Mouse (Mus musculus) thymus, adult 2 months (tissue): ENCODE results near the gene Stag3. TPM values are rescaled to one million over a fixed set of nuclear protein-coding genes. Genes with fewer than 3 reads are reported as not detected.

Experiments
- DNase-seq: peaks from one replicate; pipeline ENCODE4 v3.0.0; 2021
- H3K27ac ChIP-seq: fragments of 200-500 bp; 2 replicates; pipeline ENCODE4 v1.5.1; 2012; ENCODE audit warnings: low read length, control low read depth; ENCODE audit not compliant: control insufficient read depth, insufficient read depth
- H3K27me3 ChIP-seq: fragments of 200-500 bp; 2 replicates; pipeline ENCODE4 v1.6.1; 2012; ENCODE audit warnings: mild to moderate bottlenecking, low read length, moderate library complexity, mixed read lengths; ENCODE audit not compliant: control insufficient read depth, insufficient read depth
- H3K36me3 ChIP-seq: fragments of 200-500 bp; 2 replicates; pipeline ENCODE4 v1.6.1; 2012; ENCODE audit warnings: mild to moderate bottlenecking, low read length, moderate library complexity; ENCODE audit not compliant: control insufficient read depth, insufficient read depth
- H3K4me1 ChIP-seq: fragments of 200-500 bp; replicated peaks from 2 replicates; pipeline ENCODE4 v1.6.1; 2012; ENCODE audit warnings: low read length; ENCODE audit not compliant: control insufficient read depth, insufficient read depth
- H3K4me3 ChIP-seq: fragments of 200-500 bp; 2 replicates; pipeline ENCODE4 v1.5.1; 2012; ENCODE audit warnings: mild to moderate bottlenecking, low read length, control low read depth, moderate library complexity; ENCODE audit not compliant: control insufficient read depth, insufficient read depth
- CTCF ChIP-seq: fragments of 200-500 bp; IDR thresholded peaks from 2 replicates; pipeline ENCODE4 v1.5.1; 2012; ENCODE audit warnings: mild to moderate bottlenecking, control low read depth, low read length, moderate library complexity, borderline replicate concordance; ENCODE audit not compliant: control insufficient read depth, poor library complexity, insufficient read depth; ENCODE audit errors: extremely low read depth
- POLR2A ChIP-seq: fragments of 200-500 bp; IDR thresholded peaks from 2 replicates; pipeline ENCODE4 v1.6.1; 2012; ENCODE audit warnings: mild to moderate bottlenecking, low read length, control low read depth, moderate library complexity; ENCODE audit not compliant: control insufficient read depth, poor library complexity, insufficient read depth; ENCODE audit errors: extremely low read depth
- WGBS: fragments of 180-500 bp; shearing (Covaris S2); methylation state at CpG from one replicate; pipeline ENCODE4 v1.1.7; 2018; 5-methylcytosine and 5-hydroxymethylcytosine counted together
- polyA plus RNA-seq: library from polyadenylated mRNA; depleted of rRNA; stranded (reverse); fragments of >200 nt; gene quantifications from 2 replicates; pipeline ENCODE4 v1.2.3, GENCODE M21; 2012

Stag3 gene
- polyA plus RNA-seq, 1 experiment: 5.4 TPM

GRCm38 (mm10) chr5:138275216-138276050, 4.6 kb upstream of the Stag3 start:
- Histone ChIP-seq H3K27me3 (no peaks in the 10 kb centered on the region), H3K36me3 (no peaks in the 10 kb centered on the region), H3K4me1 (peaks cover 7% of the 10 kb centered on the region; the same call in 1 of the 2 replicates), H3K4me3 (no peak overlapping the region), H3K27ac (no peak overlapping the region)
- WGBS: 95% methylated on average over 41 of the region's 41 CpGs
- TF ChIP-seq CTCF (no peak), POLR2A (no peak)
- no peak for DNase-seq

- Histone ChIP-seq H3K4me3 (no peak overlapping the region), H3K27me3 (no peaks in the 10 kb centered on the region), H3K36me3 (no peaks in the 10 kb centered on the region), H3K27ac (no peak overlapping the region), H3K4me1 (peaks cover 7% of the 10 kb centered on the region; the same call in 1 of the 2 replicates)
- DNase-seq: no peak
- 93% methylated on average over 7 of the region's 7 CpGs for WGBS
- TF ChIP-seq CTCF (no peak), POLR2A (no peak)
These were observed 2.0 kb upstream of the Stag3 start for GRCm38 (mm10) chr5:138277994-138278393.

- TF ChIP-seq CTCF (no peak), POLR2A (0 out of 2 replicates have a peak, but pooled peaks have one; percentile 9)
- H3K36me3 ChIP-seq: no peaks in the 10 kb centered on the region
- peaks cover 7% of the 10 kb centered on the region; the same call in 1 of the 2 replicates for H3K4me1 ChIP-seq
- no peaks in the 10 kb centered on the region for H3K27me3 ChIP-seq
- 37% methylated on average over 26 of the region's 26 CpGs for WGBS
- no peak overlapping the region for H3K27ac ChIP-seq
- DNase-seq: no peak
- peak overlapping the region; percentile 61 for H3K4me3 ChIP-seq
These were observed 357 bp downstream of the Stag3 start for GRCm38 (mm10) chr5:138280425-138280768.

GRCm38 (mm10) chr5:138280829-138281228, 789 bp downstream of the Stag3 start:
- H3K27ac ChIP-seq: no peak overlapping the region
- H3K4me3 ChIP-seq: no peak overlapping the region
- TF ChIP-seq CTCF (no peak), POLR2A (no peak)
- DNase-seq: no peak
- H3K27me3 ChIP-seq: no peaks in the 10 kb centered on the region
- H3K36me3 ChIP-seq: no peaks in the 10 kb centered on the region
- WGBS: 93% methylated on average over 15 of the region's 15 CpGs
- peaks cover 7% of the 10 kb centered on the region; the same call in 1 of the 2 replicates for H3K4me1 ChIP-seq

GRCm38 (mm10) chr5:138281798-138282197, 1.8 kb downstream of the Stag3 start:
- no peaks in the 10 kb centered on the region for H3K27me3 ChIP-seq
- 53% methylated on average over 2 of the region's 2 CpGs for WGBS
- H3K27ac ChIP-seq: no peak overlapping the region
- TF ChIP-seq POLR2A: no peak
- TF ChIP-seq CTCF: no peak
- peaks cover 7% of the 10 kb centered on the region; the same call in 1 of the 2 replicates for H3K4me1 ChIP-seq
- H3K4me3 ChIP-seq: no peak overlapping the region
- no peaks in the 10 kb centered on the region for H3K36me3 ChIP-seq
- DNase-seq: no peak

- Histone ChIP-seq H3K27me3 (no peaks in the 10 kb centered on the region), H3K4me3 (no peak overlapping the region), H3K27ac (no peak overlapping the region), H3K36me3 (no peaks in the 10 kb centered on the region), H3K4me1 (peaks cover 7% of the 10 kb centered on the region; the same call in 1 of the 2 replicates)
- TF ChIP-seq CTCF: no peak
- no peak for TF ChIP-seq POLR2A
- DNase-seq: no peak
- 74% methylated on average over 1 of the region's 1 CpGs for WGBS
These were observed 3.5 kb downstream of the Stag3 start for GRCm38 (mm10) chr5:138283540-138283939.

- 82% methylated on average over 3 of the region's 3 CpGs for WGBS
- no peak overlapping the region for H3K4me3 ChIP-seq
- DNase-seq: peak; percentile 31
- H3K4me1 ChIP-seq: no peaks in the 10 kb centered on the region
- H3K36me3 ChIP-seq: no peaks in the 10 kb centered on the region
- no peak overlapping the region for H3K27ac ChIP-seq
- H3K27me3 ChIP-seq: no peaks in the 10 kb centered on the region
- TF ChIP-seq POLR2A: no peak
- TF ChIP-seq CTCF: no peak
These were observed 7.8 kb downstream of the Stag3 start for GRCm38 (mm10) chr5:138287861-138288260.
